Mouse (Mus musculus) E14TG2a.4 (cell line): ENCODE results near the gene Lst1.
A peak's percentile ranks its signal among the peaks of the same experiment; 100 is the strongest.
"Not testable (repeated sequence)": the region's sequence is repeated elsewhere in the genome, so short reads cannot be mapped to it uniquely, and the experiment has no call there.

Experiments
- H3K27me3 ChIP-seq: 2 replicates; pipeline ENCODE4 v1.6.1; 2014; ENCODE audit warnings: low read length, control low read depth; ENCODE audit not compliant: insufficient read depth
- H3K36me3 ChIP-seq: 2 replicates; pipeline ENCODE4 v1.6.1; 2014; ENCODE audit warnings: low read length, control low read depth; ENCODE audit not compliant: insufficient read depth
- H3K4me1 ChIP-seq: replicated peaks from 2 replicates; pipeline ENCODE4 v1.6.1; 2014; ENCODE audit warnings: low read depth, low read length, control low read depth
- H3K4me3 ChIP-seq: replicated peaks from 2 replicates; pipeline ENCODE4 v1.5.1; 2014; ENCODE audit warnings: mild to moderate bottlenecking, low read length
- H3K9me3 ChIP-seq: 2 replicates; pipeline ENCODE4 v1.6.1; 2014; ENCODE audit warnings: low read length, control low read depth
- CTCF ChIP-seq: conservative IDR thresholded peaks from 2 replicates; pipeline ENCODE4 v1.5.1; 2014; ENCODE audit warnings: low read length
- NANOG ChIP-seq: IDR thresholded peaks from 2 replicates; pipeline ENCODE4 v1.6.1; 2014; ENCODE audit warnings: borderline replicate concordance, low read length, mixed read lengths
- POU5F1 ChIP-seq: IDR thresholded peaks from 2 replicates; pipeline ENCODE4 v1.6.1; 2014; ENCODE audit warnings: low read length, borderline replicate concordance

Lst1 gene

GRCm38 (mm10) chr17:35187959-35188610 is at the start of gene Lst1:
Gene Lst1, minus strand, starts transcription at chr17:35188439.
- Histone ChIP-seq H3K4me1 (peaks cover 68% of the 10 kb centered on the region), H3K27me3 (peaks cover 11% of the 10 kb centered on the region), H3K4me3 (peak within 1 kb of the TSS; percentile 46), H3K36me3 (no peaks in the 10 kb centered on the region), H3K9me3 (no peaks in the 10 kb centered on the region)
- TF ChIP-seq CTCF (no peak), POU5F1 (no peak), NANOG (no peak)

GRCm38 (mm10) chr17:35237504-35237903 is 49.3 kb upstream of the Lst1 start:
- H3K4me3 ChIP-seq, result no peak overlapping the region
- peaks cover 11% of the 10 kb centered on the region for H3K27me3 ChIP-seq
- peaks cover 15% of the 10 kb centered on the region for H3K36me3 ChIP-seq
- H3K4me1 ChIP-seq, result peaks cover 47% of the 10 kb centered on the region
- TF ChIP-seq POU5F1 (no peak), NANOG (no peak), CTCF (no peak)
- no peaks in the 10 kb centered on the region for H3K9me3 ChIP-seq

DNA sequence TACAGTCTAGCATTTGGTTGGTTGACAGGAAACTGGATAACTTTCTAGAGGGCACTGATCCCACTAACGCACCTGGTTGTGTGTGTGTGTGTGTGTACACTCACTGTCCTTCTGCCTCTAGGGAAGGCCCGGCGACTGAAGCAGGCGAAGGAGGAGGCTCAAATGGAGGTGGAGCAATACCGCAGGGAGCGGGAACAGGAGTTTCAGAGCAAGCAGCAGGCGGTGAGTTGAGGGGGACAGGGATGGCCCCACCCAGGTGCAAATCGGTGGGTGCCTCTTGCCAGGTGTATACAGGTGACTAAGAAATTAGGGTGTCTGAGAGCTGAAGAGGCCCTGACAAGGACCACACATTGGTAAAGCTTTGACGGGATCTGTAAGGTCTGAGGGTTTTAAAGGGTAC is 48.8 kb upstream of the Lst1 start:
- Histone ChIP-seq H3K4me1 (peaks cover 52% of the 10 kb centered on the region), H3K9me3 (no peaks in the 10 kb centered on the region), H3K27me3 (peaks cover 11% of the 10 kb centered on the region), H3K4me3 (0 out of 2 replicates have a peak overlapping the region, but pooled peaks have one; percentile 85), H3K36me3 (peaks cover 17% of the 10 kb centered on the region)
- TF ChIP-seq CTCF (no peak), NANOG (no peak), POU5F1 (no peak)

DNA sequence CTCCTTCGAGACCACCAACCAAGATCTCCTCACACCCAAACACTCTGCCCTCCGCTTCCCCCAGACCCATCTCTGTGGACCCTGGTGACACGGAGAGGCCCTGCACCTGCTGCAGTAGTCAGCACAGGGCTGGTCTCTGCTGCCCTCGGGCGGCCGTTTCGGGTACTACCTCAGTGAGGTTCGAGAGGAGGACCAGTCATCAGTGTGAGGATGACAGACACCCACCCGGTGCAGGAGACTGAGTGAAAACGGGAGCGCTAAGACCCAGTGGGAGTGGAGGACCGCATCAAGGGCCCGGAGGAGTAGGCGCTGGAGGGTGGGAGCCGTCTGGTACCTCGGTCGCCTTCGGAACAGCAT is 48.1 kb upstream of the Lst1 start:
- TF ChIP-seq POU5F1 (no peak), CTCF (peak; percentile 96), NANOG (no peak)
- H3K4me3 ChIP-seq, result peak overlapping the region; percentile 85
- H3K36me3 ChIP-seq, result peaks cover 21% of the 10 kb centered on the region
- peaks cover 52% of the 10 kb centered on the region for H3K4me1 ChIP-seq
- H3K9me3 ChIP-seq, result no peaks in the 10 kb centered on the region
- peaks cover 11% of the 10 kb centered on the region for H3K27me3 ChIP-seq

- no peak for TF ChIP-seq NANOG
- no peak for TF ChIP-seq CTCF
- TF ChIP-seq POU5F1, result no peak
- peak within 1 kb of the TSS; percentile 85 for H3K4me3 ChIP-seq
- H3K9me3 ChIP-seq, result no peaks in the 10 kb centered on the region
- peaks cover 49% of the 10 kb centered on the region for H3K4me1 ChIP-seq
- peaks cover 11% of the 10 kb centered on the region for H3K27me3 ChIP-seq
- peaks cover 26% of the 10 kb centered on the region for H3K36me3 ChIP-seq
Measured at GRCm38 (mm10) chr17:35235614-35236389, 47.6 kb upstream of the Lst1 start, which contains the start of gene Nfkbil1. Gene Nfkbil1, minus strand, starts transcription at chr17:35235792.

GRCm38 (mm10) chr17:35234903-35235302 is 46.7 kb upstream of the Lst1 start:
- peak overlapping the region; percentile 85 for H3K4me3 ChIP-seq
- H3K9me3 ChIP-seq, result no peaks in the 10 kb centered on the region
- H3K4me1 ChIP-seq, result peaks cover 40% of the 10 kb centered on the region
- H3K27me3 ChIP-seq, result peaks cover 11% of the 10 kb centered on the region
- peaks cover 34% of the 10 kb centered on the region for H3K36me3 ChIP-seq
- TF ChIP-seq POU5F1, result no peak
- no peak for TF ChIP-seq CTCF
- no peak for TF ChIP-seq NANOG

DNA sequence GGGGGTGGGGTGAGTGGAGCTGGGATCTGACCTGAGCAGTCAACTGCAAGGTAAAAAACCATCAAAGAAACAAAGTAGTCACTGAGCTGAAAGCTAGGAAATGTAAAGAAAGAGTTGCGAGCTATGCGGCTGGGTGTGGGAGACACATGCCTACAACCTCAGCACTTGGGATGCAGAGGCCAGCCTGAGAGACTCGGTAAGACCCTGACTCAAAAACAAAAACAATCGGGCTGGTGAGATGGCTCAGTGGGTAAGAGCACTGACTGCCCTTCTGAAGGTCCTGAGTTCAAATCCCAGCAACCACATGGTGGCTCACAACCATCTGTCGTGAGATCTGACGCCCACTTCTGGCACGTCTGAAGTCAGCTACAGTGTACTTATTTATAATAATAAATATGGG is 45.9 kb upstream of the Lst1 start:
- Histone ChIP-seq H3K27me3 (peaks cover 11% of the 10 kb centered on the region), H3K4me3 (peak overlapping the region; percentile 85), H3K36me3 (peaks cover 42% of the 10 kb centered on the region), H3K4me1 (peaks cover 38% of the 10 kb centered on the region)
- not testable (repeated sequence) for H3K9me3 ChIP-seq

- Histone ChIP-seq H3K36me3 (peaks cover 50% of the 10 kb centered on the region), H3K9me3 (no peaks in the 10 kb centered on the region), H3K4me3 (peak within 1 kb of the TSS; percentile 85), H3K4me1 (peaks cover 38% of the 10 kb centered on the region), H3K27me3 (peaks cover 11% of the 10 kb centered on the region)
- TF ChIP-seq CTCF, result no peak
- no peak for TF ChIP-seq POU5F1
- TF ChIP-seq NANOG, result no peak
Measured at GRCm38 (mm10) chr17:35233114-35233980, 45.1 kb upstream of the Lst1 start, which contains the start of gene Atp6v1g2. Gene Atp6v1g2, plus strand, starts transcription at chr17:35233660.
